Mouse (Mus musculus) monocyte, adult 2 months (primary cell): ENCODE measurements around the gene Shroom2.
"Not testable (repeated sequence)": the region's sequence is repeated elsewhere in the genome, so short reads cannot be mapped to it uniquely, and the experiment has no call there.

Experiments
- DNase-seq, 2 experiments: peaks; one replicate each; pipeline ENCODE4 v3.0.0; 2022; ENCODE audit warnings: low spot score in 2 of 2, low read depth in 1 of 2

Shroom2 gene

GRCm38 (mm10) chrX:152768891-152769599, at the start of gene Shroom2:
TSS of gene Shroom2 (minus strand) at chrX:152769465.
- DNase-seq = no peak

- no peak for DNase-seq
Measured at GRCm38 (mm10) chrX:152818996-152819395, 49.7 kb upstream of the Shroom2 start.

- no peak for DNase-seq
Measured at GRCm38 (mm10) chrX:152813339-152813738, 44.1 kb upstream of the Shroom2 start.

- no peak for DNase-seq
Measured at GRCm38 (mm10) chrX:152805317-152805716, 36.1 kb upstream of the Shroom2 start.

- no peak for DNase-seq
Measured at GRCm38 (mm10) chrX:152788611-152789010, 19.3 kb upstream of the Shroom2 start.

- no peak for DNase-seq
Measured at GRCm38 (mm10) chrX:152788129-152788528, 18.9 kb upstream of the Shroom2 start.

DNA sequence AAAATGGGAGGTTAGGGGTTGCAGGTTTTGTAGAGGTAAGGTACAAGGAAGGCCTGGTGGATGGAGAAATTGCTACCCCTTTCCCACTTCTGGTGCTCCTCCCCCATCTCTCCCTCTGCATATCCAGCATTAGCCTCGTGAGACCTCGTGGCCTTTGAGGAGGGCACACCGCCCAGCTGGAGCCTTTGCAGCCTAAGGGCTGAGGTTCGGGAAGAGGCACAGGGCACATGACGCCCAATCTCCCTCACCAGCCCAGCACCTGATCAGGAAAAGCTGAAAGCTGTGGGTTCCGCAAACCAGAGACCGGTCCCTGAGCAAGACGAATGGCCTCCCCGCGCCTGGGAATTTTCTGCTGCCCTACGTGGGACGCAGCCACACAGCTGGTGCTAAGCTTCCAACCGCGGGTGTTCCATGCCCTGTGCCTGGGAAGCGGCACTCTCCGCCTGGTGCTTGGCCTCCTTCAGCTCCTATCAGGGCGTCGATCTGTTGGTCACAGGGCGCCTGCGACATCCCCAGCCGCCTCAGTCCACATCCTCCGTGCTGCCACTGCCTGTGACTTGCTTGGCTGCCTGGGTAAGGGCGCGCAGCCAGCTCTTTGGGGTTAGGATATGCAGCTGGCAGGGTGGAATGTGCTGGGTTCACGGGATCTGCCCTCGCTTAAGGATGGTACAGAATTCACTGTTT, 12.6 kb upstream of the Shroom2 start, which contains the start of gene Gpr143:
Gene Gpr143, plus strand, starts transcription at position 202 of the 684 bp plus-strand sequence.
- DNase-seq = no peak

DNA sequence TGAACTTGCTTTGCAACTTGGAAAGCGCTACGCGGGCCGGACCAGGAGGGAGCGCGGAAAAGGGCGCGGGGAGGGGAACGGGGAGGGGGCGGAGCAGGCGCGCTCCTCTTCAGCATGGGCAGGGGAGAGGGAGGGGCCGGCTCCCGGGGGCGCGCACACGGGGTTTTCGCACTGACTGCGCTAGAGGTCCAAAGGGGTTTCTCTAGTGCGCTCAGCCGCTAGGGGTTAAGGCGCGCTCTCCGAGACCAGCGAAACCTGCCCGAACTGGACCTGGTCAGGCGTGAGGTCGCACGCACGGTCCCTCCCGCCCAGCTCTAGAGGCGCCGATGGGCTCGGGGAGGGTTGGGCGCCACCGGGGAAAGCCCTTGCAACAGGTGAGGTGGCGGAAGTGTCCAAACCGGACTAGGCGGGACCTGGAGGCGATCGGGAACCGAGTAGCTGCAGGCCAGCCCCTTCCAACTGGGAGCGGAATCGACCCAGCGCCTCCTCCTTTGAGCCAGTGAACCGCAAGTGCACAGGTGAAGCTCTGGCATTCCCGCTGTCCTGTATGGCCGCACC, 414 bp upstream of the Shroom2 start:
- DNase-seq = no peak

GRCm38 (mm10) chrX:152764171-152764570, 5.1 kb downstream of the Shroom2 start:
- DNase-seq = no peak

GRCm38 (mm10) chrX:152762855-152763254, 6.4 kb downstream of the Shroom2 start:
- DNase-seq = no peak

DNA sequence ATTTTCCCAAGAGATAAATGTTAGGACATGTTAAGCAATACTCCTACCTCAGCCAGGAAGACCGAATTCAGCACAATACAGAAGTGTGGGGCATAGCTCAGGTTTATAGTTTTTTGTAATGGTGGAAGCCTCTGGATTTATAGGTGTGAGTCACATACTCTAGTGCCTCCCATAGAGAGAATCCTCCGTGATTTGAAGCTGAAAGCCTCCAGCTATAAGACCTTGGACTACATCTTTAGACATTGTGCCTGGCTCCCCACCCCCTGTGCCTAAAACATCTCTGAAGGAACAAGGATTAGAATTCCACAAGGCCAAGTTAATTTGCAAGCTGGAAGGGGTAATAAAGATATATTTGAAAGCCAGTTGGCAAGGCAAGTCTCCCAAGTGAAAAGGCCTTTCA, 6.8 kb downstream of the Shroom2 start:
- no peak for DNase-seq

DNA sequence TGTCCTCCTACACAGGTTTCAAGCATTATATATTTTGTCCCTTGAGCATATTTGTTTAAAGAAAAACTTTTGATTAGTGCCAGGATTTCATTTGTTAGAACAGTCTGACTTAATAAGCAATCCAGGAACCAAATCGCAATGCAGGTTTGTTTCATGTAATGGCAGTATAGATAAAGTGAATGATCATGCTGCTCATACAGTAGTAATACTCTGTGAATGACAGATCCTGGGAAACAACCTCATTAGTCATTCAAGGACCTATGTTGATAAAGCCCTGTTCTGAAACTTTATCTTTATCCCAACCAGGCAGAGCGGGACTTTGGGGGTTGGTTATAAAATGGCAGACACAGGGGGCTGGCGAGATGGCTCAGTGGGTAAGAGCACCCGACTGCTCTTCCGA, 13.0 kb downstream of the Shroom2 start:
- DNase-seq = no peak

DNA sequence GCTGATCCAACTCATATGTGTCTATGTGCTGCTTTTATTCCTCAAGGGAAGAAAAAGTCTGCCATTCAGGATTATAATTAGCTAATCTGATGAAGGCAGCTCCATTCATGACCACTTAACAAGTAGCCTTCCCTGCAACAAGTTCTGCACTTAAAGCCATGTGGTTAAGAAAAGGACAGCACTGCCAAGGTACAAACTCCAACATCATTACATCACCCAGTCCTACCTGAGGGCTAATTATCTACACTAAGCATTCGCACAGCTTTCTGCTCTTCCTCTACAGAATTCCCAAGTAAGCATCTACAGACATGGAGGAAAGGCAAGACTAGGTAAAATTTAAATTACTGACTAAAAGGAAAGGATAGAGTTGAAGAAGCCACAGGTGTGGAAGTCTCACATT, 13.4 kb downstream of the Shroom2 start:
- DNase-seq = no peak

DNA sequence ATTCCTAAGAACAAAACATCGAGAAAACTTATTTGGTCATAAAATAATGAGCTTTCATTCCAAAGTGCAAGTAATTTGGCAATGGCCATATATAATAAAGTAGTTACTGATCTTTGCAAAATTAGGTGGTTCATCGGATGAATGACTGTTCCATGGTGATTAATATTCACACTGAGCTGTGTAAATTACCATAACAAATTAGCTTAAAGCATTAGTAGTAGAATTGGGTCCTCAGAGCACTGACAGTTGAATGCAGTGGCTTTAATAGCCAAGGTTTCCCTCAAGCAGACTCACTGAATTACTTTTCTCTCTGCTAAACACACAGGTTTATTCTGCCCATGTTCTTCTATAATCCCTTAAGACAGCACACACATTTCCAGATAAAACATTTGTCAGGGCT, 23.3 kb downstream of the Shroom2 start:
- DNase-seq = no peak

GRCm38 (mm10) chrX:152743642-152744041, 25.6 kb downstream of the Shroom2 start:
- DNase-seq = no peak

DNA sequence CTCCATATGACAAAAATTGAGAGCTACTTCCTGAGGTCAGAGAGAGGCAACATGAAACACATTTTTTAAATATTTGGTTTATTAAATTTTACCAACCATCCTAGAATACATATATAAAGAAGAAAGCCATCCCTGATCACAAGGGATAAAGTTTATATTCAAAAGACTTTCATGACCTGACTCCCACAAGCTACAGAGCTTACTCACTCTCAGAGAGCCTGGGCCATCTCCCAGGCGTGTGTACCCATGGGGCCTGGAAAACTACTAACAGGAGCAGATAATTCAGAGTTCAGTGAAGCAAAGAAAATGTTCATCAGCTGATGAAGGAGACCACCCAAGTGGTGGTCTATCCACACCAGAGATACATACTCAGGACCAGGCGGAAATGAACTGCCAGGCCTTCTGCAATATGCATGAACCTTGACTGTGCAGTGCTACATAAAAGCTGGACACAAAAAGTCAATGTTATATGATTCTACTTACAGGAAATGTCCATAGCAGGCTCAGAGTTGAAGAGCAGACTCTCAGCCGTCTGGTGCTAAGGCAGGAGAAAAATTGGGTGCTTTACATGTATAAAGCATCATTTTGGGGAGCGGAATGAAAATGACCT, 30.4 kb downstream of the Shroom2 start:
- DNase-seq = no peak

DNA sequence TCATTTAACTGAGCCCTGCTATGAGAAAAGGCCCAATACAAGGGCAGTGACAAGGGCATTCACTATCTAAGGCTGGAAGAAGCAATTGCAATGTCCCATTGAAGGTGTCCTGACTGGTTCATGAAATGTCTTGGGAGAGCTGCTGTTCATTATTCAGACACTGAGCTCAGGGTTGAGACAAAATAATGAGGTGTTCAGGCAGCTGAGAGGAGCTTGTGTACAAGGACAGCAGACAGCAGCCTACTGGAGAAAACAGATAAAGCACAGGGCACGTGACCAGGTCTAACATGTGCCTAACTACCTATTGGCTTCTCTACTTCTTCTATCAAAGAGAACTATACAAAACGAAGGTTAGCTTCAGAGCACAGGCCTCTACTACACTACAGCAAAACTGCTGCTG, 31.1 kb downstream of the Shroom2 start:
- DNase-seq = no peak

DNA sequence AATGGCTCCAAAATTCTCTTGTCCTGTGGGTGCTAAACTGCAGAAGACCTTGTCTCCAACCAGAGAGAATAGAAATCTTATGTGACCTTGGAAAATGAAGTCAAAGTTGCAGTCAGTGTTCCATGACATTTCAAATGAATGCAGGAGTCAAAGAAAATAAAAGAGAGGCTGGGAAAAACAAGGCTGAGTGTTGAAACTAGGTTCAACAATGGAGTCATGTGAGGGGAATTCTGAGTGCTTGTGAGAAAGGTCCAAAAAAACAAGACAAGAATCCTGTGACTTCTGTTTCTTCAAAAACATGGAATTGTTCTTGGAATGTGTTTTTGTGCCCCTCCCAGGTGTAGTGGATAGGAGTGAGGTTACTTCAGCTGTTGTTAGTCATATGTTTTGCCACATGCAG, 34.0 kb downstream of the Shroom2 start:
- DNase-seq = no peak

GRCm38 (mm10) chrX:152716693-152717092, 52.6 kb downstream of the Shroom2 start:
- DNase-seq = no peak

DNA sequence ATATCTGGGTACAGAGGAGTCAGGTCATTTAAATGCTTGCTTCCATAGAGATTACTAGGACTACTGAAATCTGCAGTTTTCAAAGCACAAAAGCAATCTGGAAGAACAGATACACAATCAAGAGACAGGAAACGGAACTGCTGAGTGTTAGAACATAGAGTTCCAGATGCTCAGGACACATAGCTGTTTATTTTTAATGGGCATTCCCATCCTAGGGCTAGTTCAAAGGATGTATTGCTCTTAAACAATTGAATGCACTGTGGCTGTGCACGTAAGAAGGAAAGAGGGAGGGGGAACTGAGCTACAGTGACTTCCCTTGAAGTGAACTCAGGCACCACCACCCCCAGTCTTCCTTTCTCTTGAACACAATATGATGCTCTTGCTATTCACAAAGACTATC, 58.5 kb downstream of the Shroom2 start:
- DNase-seq = not testable (repeated sequence)

DNA sequence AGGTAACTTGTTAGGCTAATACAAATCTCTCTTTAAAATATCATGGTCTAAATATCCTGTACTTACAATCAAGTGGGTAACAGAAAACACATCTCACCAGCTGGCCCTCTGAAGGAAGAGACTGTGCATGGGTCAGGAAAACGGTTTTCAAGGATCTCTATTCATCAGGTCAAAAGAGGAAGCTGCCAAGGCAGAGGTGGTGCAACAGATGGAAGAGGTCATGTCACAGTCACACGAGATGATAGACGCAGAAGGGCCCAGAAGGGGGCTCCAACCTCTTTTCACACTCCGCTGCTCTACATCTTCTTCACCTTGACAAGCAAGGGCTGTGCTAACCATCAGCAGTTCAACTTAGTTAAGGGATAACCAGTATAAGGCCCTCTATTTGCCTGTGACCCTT, 60.9 kb downstream of the Shroom2 start:
- DNase-seq = no peak

DNA sequence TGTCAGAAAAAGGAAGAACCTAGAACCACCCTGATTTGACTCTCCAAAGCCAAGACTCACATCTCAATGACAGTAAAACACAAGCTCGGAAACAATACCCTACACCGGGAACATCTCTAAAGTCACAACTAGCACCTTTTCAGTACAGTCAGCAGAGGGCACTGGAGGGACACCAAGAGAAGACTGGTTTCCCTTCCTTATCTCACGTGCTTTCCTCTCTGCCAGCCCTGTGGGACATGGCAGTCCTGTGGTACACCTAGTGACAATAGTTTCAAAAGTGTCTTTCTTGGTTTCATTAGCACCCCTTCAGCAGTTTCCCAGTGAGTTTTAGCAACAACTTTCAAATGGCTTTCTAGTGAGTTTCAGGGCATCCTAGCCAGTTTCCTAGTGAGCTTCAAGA, 63.9 kb downstream of the Shroom2 start:
- DNase-seq = no peak
